Mouse (Mus musculus) brain, embryonic 14.5 days (tissue): ENCODE measurements around the gene Lmntd1.

ENCODE experiments used
- CTCF ChIP-seq: fragments of 200-500 bp; IDR thresholded peaks from 2 replicates; pipeline ENCODE4 v1.5.1; 2012; ENCODE audit warnings: inconsistent platforms, mild to moderate bottlenecking, moderate library complexity, borderline replicate concordance; ENCODE audit not compliant: insufficient read depth, insufficient read length; ENCODE audit errors: extremely low read depth
- POLR2A ChIP-seq: fragments of 200-500 bp; IDR thresholded peaks from 2 replicates; pipeline ENCODE4 v1.6.1; 2012; ENCODE audit warnings: mild to moderate bottlenecking, inconsistent platforms, borderline replicate concordance; ENCODE audit not compliant: poor library complexity, insufficient read depth, insufficient read length, severe bottlenecking; ENCODE audit errors: extremely low read depth

- TF ChIP-seq CTCF (no peak), POLR2A (no peak)
Observed at GRCm38 (mm10) chr6:145478821-145479271, 135.3 kb downstream of the Lmntd1 start.
